Mouse (Mus musculus): ENCODE results near the gene Ngef. TPM values are rescaled to one million over a fixed set of nuclear protein-coding genes. Genes with fewer than 3 reads are reported as not detected.
A peak's percentile ranks its signal among the peaks of the same experiment; 100 is the strongest.

Gene Ngef
- polyA plus RNA-seq, 1 experiment = 38.1 TPM

DNA sequence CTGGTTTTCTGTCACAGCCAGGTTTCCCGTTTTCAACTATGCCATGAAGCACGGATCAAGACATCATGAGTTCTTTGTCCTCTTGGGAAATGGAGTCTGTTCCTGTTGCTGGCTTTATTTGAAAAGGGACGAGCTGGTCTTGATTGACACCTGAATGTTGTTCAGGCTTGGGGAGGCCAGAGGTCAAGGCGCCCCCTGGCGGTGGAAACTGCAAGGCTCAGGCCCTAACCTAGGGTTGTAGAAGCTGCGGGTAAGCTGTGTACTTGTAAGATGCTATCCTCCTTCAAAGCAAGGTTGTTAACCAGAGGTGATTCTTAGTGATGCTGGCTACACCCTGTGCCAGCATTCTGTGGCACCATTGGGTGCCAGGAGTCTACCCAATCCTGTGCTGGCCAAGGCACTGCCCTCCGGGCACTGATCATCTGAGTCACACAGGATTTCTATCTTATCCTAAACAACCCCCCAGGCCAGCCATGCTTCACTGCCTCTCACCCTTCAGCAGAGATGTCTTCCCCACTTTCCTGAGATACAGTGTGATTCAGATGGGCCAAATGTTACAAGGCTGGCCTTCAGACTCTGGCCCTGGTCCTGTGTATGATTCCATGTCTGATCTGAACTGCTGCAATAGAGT lies 34.9 kb upstream of the Ngef start:
- 32% methylated on average over 7 of the region's 7 CpGs for WGBS
- DNase-seq = peak; percentile 77
- Histone ChIP-seq H3K4me1 (ENCODE audit: control insufficient read depth, insufficient read depth, low read length) (no peaks in the 10 kb centered on the region), H3K36me3 (ENCODE audit: control insufficient read depth, insufficient read depth, low read length) (no peaks in the 10 kb centered on the region), H3K4me3 (ENCODE audit: insufficient read depth, low read depth, low read length) (no peak overlapping the region), H3K27ac (ENCODE audit: insufficient read depth, low read depth, low read length) (no peak overlapping the region), H3K27me3 (replicated peaks; ENCODE audit: control insufficient read depth, insufficient read depth, low read length) (no peaks in the 10 kb centered on the region)
- peak; percentile 84 for TF ChIP-seq CTCF (conservative IDR thresholded peaks at IDR 0.05; ENCODE audit: insufficient read depth, insufficient read length, low read depth, low read length)
- no peak for TF ChIP-seq POLR2A (IDR thresholded peaks at IDR 0.05; ENCODE audit: low read depth, low read length)

DNA sequence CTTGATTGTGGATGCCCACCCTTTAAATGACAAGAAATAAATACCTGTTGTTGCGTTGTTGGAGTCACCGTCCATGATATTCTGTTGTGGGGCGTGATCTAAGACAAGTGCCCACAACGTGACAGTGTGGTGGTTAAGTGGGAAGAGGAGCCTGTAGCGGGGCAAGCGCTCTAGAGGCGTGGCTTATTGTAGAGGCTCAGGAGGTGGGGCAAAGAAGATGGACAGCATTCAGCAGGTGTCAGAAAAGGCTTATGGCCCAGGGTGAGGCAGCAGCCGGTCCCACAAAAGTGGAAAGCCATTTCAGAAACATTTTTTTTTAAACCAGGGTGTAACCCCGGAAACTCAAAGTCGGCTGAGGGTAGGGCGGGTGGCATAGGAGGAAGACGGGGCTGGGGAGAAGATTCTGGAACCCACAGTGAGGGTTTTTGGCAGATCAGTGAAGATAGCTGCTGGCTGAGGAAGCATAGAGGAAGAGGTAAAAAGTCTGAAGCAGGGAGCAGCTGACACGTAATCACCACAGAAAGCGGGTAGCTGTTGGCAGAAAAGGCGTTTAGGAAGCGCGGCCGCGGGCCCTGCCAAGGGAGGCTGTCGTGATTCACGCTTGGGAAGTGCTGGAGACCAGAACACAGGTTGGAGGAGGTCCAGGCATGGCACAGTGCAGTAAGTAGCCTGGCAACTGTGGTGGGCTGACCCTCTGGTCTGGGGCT lies 33.9 kb upstream of the Ngef start:
- peak; percentile 54 for DNase-seq
- WGBS = 78% methylated on average over 21 of the region's 21 CpGs

DNA sequence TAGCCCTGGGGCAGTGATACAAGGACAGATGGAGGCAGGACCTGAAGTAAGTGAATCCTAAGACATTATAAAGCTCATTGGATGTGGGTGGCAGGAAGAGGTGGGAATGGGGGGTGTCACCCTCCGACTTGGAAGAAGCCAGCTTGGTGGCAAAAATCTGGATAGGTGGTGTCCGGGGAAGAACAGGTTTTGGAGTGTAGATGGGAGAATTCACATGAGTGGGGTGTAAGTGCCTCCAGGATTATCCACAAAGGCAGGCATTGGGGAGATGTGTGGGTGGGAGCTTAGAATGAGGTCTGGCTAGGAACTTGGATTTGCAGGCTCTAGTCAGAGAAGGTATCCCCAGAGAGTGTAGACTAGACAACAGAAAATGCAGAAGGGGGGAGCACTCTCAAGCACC lies 31.6 kb upstream of the Ngef start:
- WGBS = 87% methylated on average over 2 of the region's 2 CpGs
- Histone ChIP-seq H3K27ac (ENCODE audit: insufficient read depth, low read depth, low read length) (no peak overlapping the region), H3K36me3 (ENCODE audit: control insufficient read depth, insufficient read depth, low read length) (no peaks in the 10 kb centered on the region), H3K4me3 (ENCODE audit: insufficient read depth, low read depth, low read length) (no peak overlapping the region), H3K4me1 (ENCODE audit: control insufficient read depth, insufficient read depth, low read length) (peaks cover 11% of the 10 kb centered on the region), H3K27me3 (replicated peaks; ENCODE audit: control insufficient read depth, insufficient read depth, low read length) (no peaks in the 10 kb centered on the region)
- TF ChIP-seq CTCF (conservative IDR thresholded peaks at IDR 0.05; ENCODE audit: insufficient read depth, insufficient read length, low read depth, low read length) (no peak), POLR2A (IDR thresholded peaks at IDR 0.05; ENCODE audit: low read depth, low read length) (no peak)
- DNase-seq = no peak

More for the DNA sequence above, 33.9 kb upstream of the Ngef start:
- no peak overlapping the region for H3K4me3 ChIP-seq (ENCODE audit: insufficient read depth, low read depth, low read length)
- H3K27me3 ChIP-seq (replicated peaks; ENCODE audit: control insufficient read depth, insufficient read depth, low read length) = no peaks in the 10 kb centered on the region
- H3K4me1 ChIP-seq (ENCODE audit: control insufficient read depth, insufficient read depth, low read length) = peaks cover under 1% of the 10 kb centered on the region; the same call in 1 of the 2 replicates
- no peak overlapping the region for H3K27ac ChIP-seq (ENCODE audit: insufficient read depth, low read depth, low read length)
- H3K36me3 ChIP-seq (ENCODE audit: control insufficient read depth, insufficient read depth, low read length) = no peaks in the 10 kb centered on the region
- TF ChIP-seq POLR2A (IDR thresholded peaks at IDR 0.05; ENCODE audit: low read depth, low read length) = no peak
- TF ChIP-seq CTCF (conservative IDR thresholded peaks at IDR 0.05; ENCODE audit: insufficient read depth, insufficient read length, low read depth, low read length) = no peak

DNA sequence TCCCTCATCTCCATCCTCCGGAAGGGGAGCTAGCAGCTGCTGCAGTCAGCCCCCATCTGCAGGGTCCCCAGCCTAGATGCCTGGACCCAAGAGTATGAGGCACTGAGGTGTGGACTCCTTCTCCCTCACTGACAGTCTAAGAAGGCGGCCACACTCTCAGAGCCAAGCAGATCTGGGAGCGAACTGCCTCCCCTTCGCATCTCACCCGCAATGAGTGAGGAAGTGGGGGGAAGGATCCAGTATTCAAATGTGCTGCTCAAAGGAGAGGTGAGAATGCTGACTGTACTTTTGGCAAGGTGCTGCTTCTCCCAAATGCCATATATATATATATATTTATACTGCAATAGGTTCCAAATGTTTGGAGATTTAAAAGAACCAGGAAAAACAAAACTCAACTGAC lies 29.7 kb upstream of the Ngef start:
- Histone ChIP-seq H3K27me3 (replicated peaks; ENCODE audit: control insufficient read depth, insufficient read depth, low read length) (no peaks in the 10 kb centered on the region), H3K4me3 (ENCODE audit: insufficient read depth, low read depth, low read length) (no peak overlapping the region), H3K27ac (ENCODE audit: insufficient read depth, low read depth, low read length) (no peak overlapping the region), H3K36me3 (ENCODE audit: control insufficient read depth, insufficient read depth, low read length) (no peaks in the 10 kb centered on the region), H3K4me1 (ENCODE audit: control insufficient read depth, insufficient read depth, low read length) (peaks cover 16% of the 10 kb centered on the region)
- no peak for DNase-seq
- 92% methylated on average over 5 of the region's 5 CpGs for WGBS
- no peak for TF ChIP-seq POLR2A (IDR thresholded peaks at IDR 0.05; ENCODE audit: low read depth, low read length)
- no peak for TF ChIP-seq CTCF (conservative IDR thresholded peaks at IDR 0.05; ENCODE audit: insufficient read depth, insufficient read length, low read depth, low read length)

DNA sequence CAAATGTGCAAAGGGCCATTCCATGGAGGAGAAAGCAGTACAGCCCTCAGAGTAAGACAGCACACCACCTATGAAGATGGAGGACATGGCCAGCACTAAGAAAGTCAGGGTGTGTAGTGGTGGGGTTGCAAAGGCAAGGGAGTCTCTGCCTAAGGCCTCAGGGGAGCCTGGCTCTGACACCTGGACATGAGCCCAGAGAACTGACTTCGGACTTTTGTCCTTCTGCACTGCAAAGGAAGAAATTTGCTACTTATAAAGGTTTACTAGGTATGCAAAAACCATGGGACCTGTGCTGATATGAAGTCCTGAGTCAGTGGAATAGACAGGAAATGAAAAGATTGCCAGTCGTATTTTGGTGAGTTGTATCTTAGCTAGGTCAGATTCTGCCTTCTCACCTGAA lies 28.1 kb upstream of the Ngef start:
- TF ChIP-seq POLR2A (IDR thresholded peaks at IDR 0.05; ENCODE audit: low read depth, low read length) (no peak), CTCF (conservative IDR thresholded peaks at IDR 0.05; ENCODE audit: insufficient read depth, insufficient read length, low read depth, low read length) (no peak)
- 41% methylated on average over 2 of the region's 2 CpGs for WGBS
- H3K27me3 ChIP-seq (replicated peaks; ENCODE audit: control insufficient read depth, insufficient read depth, low read length) = no peaks in the 10 kb centered on the region
- H3K4me1 ChIP-seq (ENCODE audit: control insufficient read depth, insufficient read depth, low read length) = peaks cover 16% of the 10 kb centered on the region
- DNase-seq = peak; percentile 76
- no peak overlapping the region for H3K4me3 ChIP-seq (ENCODE audit: insufficient read depth, low read depth, low read length)
- no peaks in the 10 kb centered on the region for H3K36me3 ChIP-seq (ENCODE audit: control insufficient read depth, insufficient read depth, low read length)
- H3K27ac ChIP-seq (ENCODE audit: insufficient read depth, low read depth, low read length) = peak overlapping the region; percentile 84

DNA sequence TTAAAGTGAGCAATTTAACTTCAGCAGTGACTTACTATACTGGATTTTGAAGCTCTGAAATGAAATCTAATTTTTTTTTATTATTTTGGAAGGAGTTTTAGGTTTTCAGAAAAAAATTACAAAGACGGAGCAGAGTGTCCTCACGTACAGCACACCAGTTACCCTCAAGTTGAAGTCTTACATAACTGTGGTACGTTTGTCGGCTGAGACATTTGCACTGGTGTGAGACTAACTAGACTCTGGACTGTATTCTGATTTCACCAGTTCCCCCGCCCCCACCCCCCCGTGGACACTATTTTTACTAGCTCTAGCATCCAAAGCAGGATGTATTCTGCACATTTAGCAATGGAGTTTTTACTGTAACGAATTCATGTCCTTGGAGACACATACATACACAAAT lies 26.9 kb upstream of the Ngef start:
- WGBS = 63% methylated on average over 7 of the region's 7 CpGs
- Histone ChIP-seq H3K4me1 (ENCODE audit: control insufficient read depth, insufficient read depth, low read length) (peaks cover 16% of the 10 kb centered on the region), H3K27ac (ENCODE audit: insufficient read depth, low read depth, low read length) (no peak overlapping the region; the same call in 1 of the 2 replicates), H3K27me3 (replicated peaks; ENCODE audit: control insufficient read depth, insufficient read depth, low read length) (no peaks in the 10 kb centered on the region), H3K4me3 (ENCODE audit: insufficient read depth, low read depth, low read length) (no peak overlapping the region), H3K36me3 (ENCODE audit: control insufficient read depth, insufficient read depth, low read length) (no peaks in the 10 kb centered on the region)
- peak; percentile 65 for DNase-seq
- TF ChIP-seq CTCF (conservative IDR thresholded peaks at IDR 0.05; ENCODE audit: insufficient read depth, insufficient read length, low read depth, low read length) (no peak), POLR2A (IDR thresholded peaks at IDR 0.05; ENCODE audit: low read depth, low read length) (no peak)

DNA sequence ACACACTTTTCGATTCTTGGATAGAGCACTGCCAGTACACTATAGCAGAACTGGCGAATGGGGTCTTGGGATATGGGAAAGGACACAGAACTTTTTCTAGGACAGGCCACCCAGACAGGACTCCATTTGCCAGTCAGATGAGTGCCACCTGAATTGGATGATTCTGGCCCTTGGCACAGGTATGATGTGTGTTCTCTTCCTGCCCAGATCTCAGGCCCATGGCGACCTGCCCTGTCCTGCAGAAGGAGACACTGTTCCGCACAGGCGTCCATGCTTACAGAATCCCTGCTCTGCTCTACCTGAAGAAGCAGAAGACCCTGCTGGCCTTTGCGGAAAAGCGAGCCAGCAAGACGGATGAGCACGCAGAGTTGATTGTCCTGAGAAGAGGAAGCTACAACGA lies 21.0 kb upstream of the Ngef start:
- 94% methylated on average over 10 of the region's 10 CpGs for WGBS
- no peak overlapping the region for H3K4me3 ChIP-seq (ENCODE audit: insufficient read depth, low read depth, low read length)
- H3K27ac ChIP-seq (ENCODE audit: insufficient read depth, low read depth, low read length) = no peak overlapping the region
- DNase-seq = no peak
- no peaks in the 10 kb centered on the region for H3K36me3 ChIP-seq (ENCODE audit: control insufficient read depth, insufficient read depth, low read length)
- no peak for TF ChIP-seq CTCF (conservative IDR thresholded peaks at IDR 0.05; ENCODE audit: insufficient read depth, insufficient read length, low read depth, low read length)
- TF ChIP-seq POLR2A (IDR thresholded peaks at IDR 0.05; ENCODE audit: low read depth, low read length) = no peak
- no peaks in the 10 kb centered on the region for H3K4me1 ChIP-seq (ENCODE audit: control insufficient read depth, insufficient read depth, low read length)
- H3K27me3 ChIP-seq (replicated peaks; ENCODE audit: control insufficient read depth, insufficient read depth, low read length) = no peaks in the 10 kb centered on the region
